Mouse (Mus musculus) spleen, adult 2 months (tissue): ENCODE data around the gene Kcnab1. TPM values are rescaled to one million over a fixed set of nuclear protein-coding genes. Genes with fewer than 3 reads are reported as not detected.

ENCODE experiments used
- DNase-seq, 2 experiments: peaks; one replicate each; pipeline versions ENCODE4 v3.0.0 to v3.0.0-alpha.2; 2012 to 2021; ENCODE audit warnings: low spot score in 2 of 2, low read depth in 1 of 2
- H3K27ac ChIP-seq: fragments of 200-500 bp; 2 replicates; pipeline ENCODE4 v1.5.1; 2012; ENCODE audit warnings: low read length, inconsistent platforms; ENCODE audit not compliant: insufficient read depth
- H3K27me3 ChIP-seq: fragments of 200-500 bp; 2 replicates; pipeline ENCODE4 v1.6.1; 2012; ENCODE audit warnings: mild to moderate bottlenecking, moderate library complexity, low read length, inconsistent platforms; ENCODE audit not compliant: control insufficient read depth, insufficient read depth
- H3K36me3 ChIP-seq: fragments of 200-500 bp; 2 replicates; pipeline ENCODE4 v1.6.1; 2012; ENCODE audit warnings: mild to moderate bottlenecking, low read length, inconsistent platforms; ENCODE audit not compliant: control insufficient read depth, insufficient read depth
- H3K4me1 ChIP-seq: fragments of 200-500 bp; 2 replicates; pipeline ENCODE4 v1.6.1; 2011; ENCODE audit warnings: inconsistent platforms; ENCODE audit not compliant: control insufficient read depth, insufficient read depth, insufficient read length
- H3K4me3 ChIP-seq: fragments of 200-500 bp; 2 replicates; pipeline ENCODE4 v1.5.1; 2011; ENCODE audit warnings: mild to moderate bottlenecking, inconsistent platforms; ENCODE audit not compliant: insufficient read depth, insufficient read length; ENCODE audit errors: extremely low read depth
- CTCF ChIP-seq: fragments of 200-500 bp; IDR thresholded peaks from 2 replicates; pipeline ENCODE4 v1.5.1; 2011; ENCODE audit warnings: mild to moderate bottlenecking, inconsistent platforms; ENCODE audit not compliant: insufficient read depth, insufficient read length, insufficient replicate concordance; ENCODE audit errors: extremely low read depth
- POLR2A ChIP-seq: fragments of 200-500 bp; IDR thresholded peaks from 2 replicates; pipeline ENCODE4 v1.6.1; 2011; ENCODE audit warnings: low read depth, low read length, inconsistent platforms
- WGBS: fragments of 180-500 bp; shearing (Covaris S2); methylation state at CpG from one replicate; pipeline ENCODE4 v1.1.7; 2018; 5-methylcytosine and 5-hydroxymethylcytosine counted together
- polyA plus RNA-seq: library from polyadenylated mRNA; depleted of rRNA; stranded (reverse); fragments of >200 nt; gene quantifications from 2 replicates; pipeline ENCODE4 v1.2.3, GENCODE M21; 2012

Kcnab1 gene
- polyA plus RNA-seq, 1 experiment, result 0.16 TPM

DNA sequence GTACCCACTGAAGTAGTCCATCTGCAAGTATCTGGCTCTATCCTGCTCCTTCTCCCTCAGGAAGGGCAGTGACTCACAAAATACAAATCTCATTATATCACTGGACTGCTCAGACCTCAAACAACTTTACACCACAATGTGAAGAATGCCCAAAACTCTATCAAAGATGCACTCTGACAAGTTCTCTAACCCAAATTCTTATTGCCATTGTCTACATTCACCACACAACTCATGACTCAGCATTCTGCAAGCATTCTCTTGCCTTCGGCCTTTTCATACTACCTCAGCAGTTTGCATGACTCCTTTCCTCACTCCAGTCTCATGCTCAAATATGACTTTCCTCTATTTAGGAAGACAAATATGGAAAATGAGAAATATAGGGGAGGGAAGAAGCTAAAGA is 42.6 kb downstream of the Kcnab1 start:
- Histone ChIP-seq H3K27ac (no peak overlapping the region), H3K36me3 (no peaks in the 10 kb centered on the region), H3K4me3 (no peak overlapping the region), H3K4me1 (no peaks in the 10 kb centered on the region), H3K27me3 (no peaks in the 10 kb centered on the region)
- TF ChIP-seq CTCF, result no peak
- TF ChIP-seq POLR2A, result no peak
- WGBS, result 72% methylated on average over 1 of the region's 1 CpGs
- no peak for DNase-seq

DNA sequence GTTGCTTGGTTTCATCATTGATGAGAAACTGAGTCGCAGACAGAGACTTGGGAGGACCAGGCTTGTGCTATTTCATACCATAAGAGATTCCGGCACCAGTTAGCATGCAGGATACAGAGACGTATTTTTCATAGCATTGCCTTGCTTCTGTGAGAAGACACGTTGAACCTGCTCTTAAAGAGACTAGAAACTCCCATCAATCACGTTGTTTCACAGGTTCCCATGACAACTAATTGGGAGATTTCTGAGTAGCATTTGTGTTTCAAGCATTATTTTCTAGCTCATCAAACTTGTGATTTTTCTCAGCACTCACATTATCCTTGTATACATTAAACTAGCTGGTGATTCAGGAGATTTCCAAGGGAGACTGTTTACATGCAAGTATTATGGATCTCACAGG is 63.8 kb downstream of the Kcnab1 start:
- DNase-seq, result no peak
- no peak overlapping the region for H3K4me3 ChIP-seq
- WGBS, result 85% methylated on average over 5 of the region's 5 CpGs

DNA sequence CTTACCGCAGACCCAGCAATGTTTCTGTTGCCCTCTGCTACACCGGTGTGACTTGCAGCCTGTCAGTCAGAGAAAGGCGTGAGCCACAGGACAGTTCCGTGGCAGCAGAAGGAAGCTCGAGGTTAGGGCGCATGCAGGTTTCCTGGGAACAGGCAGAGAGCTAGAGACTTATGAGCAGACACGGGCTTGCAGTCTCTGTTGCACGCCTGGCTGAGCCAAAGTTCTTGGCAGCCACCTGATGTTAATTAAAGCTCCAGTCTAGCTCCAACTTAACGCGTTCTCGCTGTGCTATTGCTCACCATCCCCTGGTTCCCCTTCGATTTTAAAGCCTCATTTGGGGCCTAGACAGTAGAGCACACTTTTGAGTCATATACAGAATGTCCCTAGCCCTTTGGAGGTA is 65.4 kb downstream of the Kcnab1 start:
- TF ChIP-seq CTCF (no peak), POLR2A (no peak)
- Histone ChIP-seq H3K4me1 (no peaks in the 10 kb centered on the region), H3K4me3 (no peak overlapping the region), H3K27ac (no peak overlapping the region), H3K36me3 (no peaks in the 10 kb centered on the region), H3K27me3 (no peaks in the 10 kb centered on the region; the same call in 1 of the 2 replicates)
- DNase-seq, result no peak
- WGBS, result 65% methylated on average over 12 of the region's 12 CpGs

More for the DNA sequence above, 63.8 kb downstream of the Kcnab1 start:
- no peak for TF ChIP-seq CTCF
- TF ChIP-seq POLR2A, result no peak
- no peaks in the 10 kb centered on the region; the same call in 1 of the 2 replicates for H3K27me3 ChIP-seq
- no peak overlapping the region for H3K27ac ChIP-seq
- H3K36me3 ChIP-seq, result no peaks in the 10 kb centered on the region
- no peaks in the 10 kb centered on the region for H3K4me1 ChIP-seq

DNA sequence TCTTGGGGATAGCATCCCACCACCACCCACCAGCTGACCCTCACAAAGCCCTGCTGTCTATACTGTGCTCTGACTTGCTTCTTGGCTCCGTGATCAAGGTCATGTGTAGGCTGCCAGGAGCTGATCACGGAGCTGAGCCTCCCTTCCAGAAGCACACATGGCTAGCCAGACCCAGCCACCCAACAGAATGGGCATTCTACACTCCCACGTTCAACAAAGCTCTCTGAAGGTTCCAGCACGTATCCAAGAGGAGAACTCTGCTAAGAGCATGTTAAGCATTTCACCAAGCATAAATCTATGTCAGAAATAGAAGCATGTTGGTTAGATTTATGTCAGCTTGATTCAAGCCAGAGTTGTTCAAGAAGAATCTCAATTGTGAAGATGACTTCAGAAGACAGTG is 66.6 kb downstream of the Kcnab1 start:
- WGBS, result 77% methylated on average over 4 of the region's 4 CpGs
- TF ChIP-seq CTCF, result no peak
- no peak for TF ChIP-seq POLR2A
- DNase-seq, result no peak

DNA sequence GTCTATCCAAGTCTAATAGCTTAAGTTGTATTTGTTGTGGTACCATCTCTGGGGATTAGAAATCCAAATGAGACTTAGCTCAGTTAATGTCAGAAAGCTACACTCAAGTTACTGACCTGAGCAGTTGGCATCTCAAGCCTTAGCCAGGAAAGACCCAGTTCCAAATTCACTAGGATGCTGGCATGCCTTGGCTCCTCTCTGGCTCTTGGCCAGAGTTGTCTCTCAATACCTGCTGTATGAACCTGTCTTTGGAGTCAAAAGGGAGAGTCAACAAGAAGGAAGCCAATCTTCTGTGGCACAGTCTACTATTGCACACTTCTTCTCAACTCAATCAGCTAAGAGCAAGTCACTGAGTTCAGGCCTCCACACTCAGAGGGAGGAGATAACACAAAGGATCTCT is 67.7 kb downstream of the Kcnab1 start:
- Histone ChIP-seq H3K27me3 (no peaks in the 10 kb centered on the region), H3K27ac (no peak overlapping the region), H3K36me3 (no peaks in the 10 kb centered on the region), H3K4me3 (no peak overlapping the region), H3K4me1 (no peaks in the 10 kb centered on the region)
- no peak for DNase-seq
- no peak for TF ChIP-seq CTCF
- no peak for TF ChIP-seq POLR2A

More for the DNA sequence above, 66.6 kb downstream of the Kcnab1 start:
- no peaks in the 10 kb centered on the region for H3K4me1 ChIP-seq
- no peaks in the 10 kb centered on the region for H3K36me3 ChIP-seq
- no peaks in the 10 kb centered on the region; the same call in 1 of the 2 replicates for H3K27me3 ChIP-seq
- H3K4me3 ChIP-seq, result no peak overlapping the region
- H3K27ac ChIP-seq, result no peak overlapping the region

DNA sequence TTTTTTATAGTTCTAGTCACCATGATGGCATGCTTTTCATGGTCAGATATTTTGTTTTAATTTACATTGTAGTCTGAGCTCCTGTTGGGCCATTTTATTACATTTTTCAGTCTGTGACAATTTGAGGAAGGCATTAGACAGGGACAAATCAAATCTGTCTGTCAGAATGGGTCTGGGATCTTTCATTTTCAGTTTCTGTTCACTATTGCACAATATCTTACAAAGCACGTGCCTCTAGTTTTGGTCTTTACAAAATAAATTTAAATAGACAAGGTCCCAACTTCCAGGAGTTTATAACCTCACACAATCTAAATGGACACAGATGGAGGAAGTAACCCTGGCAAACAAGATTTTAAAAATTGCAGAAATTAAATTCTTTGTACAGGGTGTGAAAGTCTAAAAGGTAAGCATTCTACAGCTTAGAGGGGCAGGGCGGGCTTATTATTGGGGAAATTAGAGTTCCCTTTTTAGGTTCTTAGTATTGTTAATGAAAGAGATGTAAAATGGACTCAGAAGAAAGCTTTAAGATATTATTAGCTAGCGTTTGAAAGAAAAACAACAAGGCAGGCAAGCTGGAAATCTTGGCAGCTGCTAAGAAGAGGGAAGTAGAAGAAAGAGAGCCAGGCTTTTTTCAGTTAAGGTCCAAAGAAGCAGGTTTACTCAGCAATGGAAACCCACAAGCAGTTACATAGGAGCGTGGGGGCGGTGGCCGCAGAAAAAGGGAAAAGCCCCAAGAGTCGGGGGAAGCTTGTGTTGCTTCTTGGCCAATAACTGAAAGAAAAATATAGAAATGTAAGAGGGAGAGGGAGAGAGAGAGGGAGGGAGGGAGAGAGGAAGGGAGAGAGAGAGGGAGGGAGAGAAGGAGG is 78.9 kb downstream of the Kcnab1 start:
- 6% methylated on average over 7 of the region's 7 CpGs for WGBS
- no peak overlapping the region for H3K4me3 ChIP-seq
- no peaks in the 10 kb centered on the region for H3K4me1 ChIP-seq
- no peak overlapping the region for H3K27ac ChIP-seq
- H3K36me3 ChIP-seq, result no peaks in the 10 kb centered on the region
- H3K27me3 ChIP-seq, result no peaks in the 10 kb centered on the region
- no peak for DNase-seq
- TF ChIP-seq POLR2A, result no peak
- no peak for TF ChIP-seq CTCF

DNA sequence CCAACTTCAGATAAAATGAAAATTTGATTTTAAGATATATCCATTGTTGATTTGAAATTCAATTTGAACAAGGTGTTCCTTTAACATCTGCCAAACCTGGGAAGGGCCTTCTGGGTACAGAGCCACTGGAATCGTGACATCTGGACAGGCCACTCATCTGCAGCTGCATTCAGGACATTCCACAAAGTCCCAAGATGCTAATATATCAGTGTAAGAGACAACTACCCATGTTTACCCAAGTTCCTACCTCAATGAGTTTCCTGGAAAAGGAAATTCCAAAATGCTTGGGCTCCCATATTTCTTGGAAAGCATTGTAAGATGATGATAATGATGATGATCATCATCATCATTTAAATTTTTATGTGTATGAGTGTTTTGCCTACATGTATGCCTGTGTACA is 91.4 kb downstream of the Kcnab1 start:
- H3K4me1 ChIP-seq, result no peaks in the 10 kb centered on the region
- no peak for DNase-seq
- 79% methylated on average over 1 of the region's 1 CpGs for WGBS

More for the DNA sequence above, 91.4 kb downstream of the Kcnab1 start:
- H3K27ac ChIP-seq, result no peak overlapping the region
- H3K36me3 ChIP-seq, result no peaks in the 10 kb centered on the region
- no peaks in the 10 kb centered on the region for H3K27me3 ChIP-seq
- TF ChIP-seq POLR2A, result no peak
- no peak for TF ChIP-seq CTCF
- H3K4me3 ChIP-seq, result no peak overlapping the region
